Mouse (Mus musculus): Measurements from ENCODE around the gene Adcy9.

GRCm38 (mm10) chr16:4363341-4364116, 56.8 kb downstream of the Adcy9 start:
- TF ChIP-seq POLR2A (IDR thresholded peaks at IDR 0.05; ENCODE audit: borderline replicate concordance, extremely low read depth, insufficient read depth, insufficient read length, poor library complexity, severe bottlenecking) (no peak), CTCF (IDR thresholded peaks at IDR 0.05; ENCODE audit: borderline replicate concordance, extremely low read depth, insufficient read depth, insufficient read length) (no peak)
